In genomic region chr7:128304907-128305306, GRCm38 (mm10) we compare ENCODE assay signal across 9 mouse cellular contexts. TPM values are rescaled to one million over a fixed set of nuclear protein-coding genes. Genes with fewer than 3 reads are reported as not detected.
DNase-seq lines count a peak whose midpoint lies in the region; ATAC-seq and TF ChIP-seq lines count a peak whose summit lies in the region.
"Had no signal": no experiment of that assay in that cellular context is flagged by ENCODE, and none has a peak within 500 bp of the region (broad histone marks: within the 10 kb centered on the region; RNA-seq: fewer than 3 reads in every experiment).

No protein-coding gene starts in this region.

- ATAC-seq in heart, postnatal 0 days (ENCODE audit: insufficient read depth, low read depth) = 0 out of 2 replicates have a peak, but pooled peaks have one; percentile 64
- no peak for ATAC-seq in heart, embryonic 12.5 days (ENCODE audit: insufficient number of reproducible peaks, low FRiP score)
- ATAC-seq in liver, embryonic 11.5 days (replicated peaks; ENCODE audit: low FRiP score) = 0 out of 2 replicates have a peak, but pooled peaks have one; percentile 53
- ATAC-seq in midbrain, embryonic 15.5 days (replicated peaks) = no peak; the same call in 1 of the 2 replicates

- H3K4me1 ChIP-seq in heart, postnatal 0 days (ENCODE audit: control insufficient read depth, insufficient read depth) = peaks cover 4% of the 10 kb centered on the region
- H3K4me1 ChIP-seq in heart, embryonic 12.5 days (replicated peaks) = peaks cover 9% of the 10 kb centered on the region
- peaks cover 8% of the 10 kb centered on the region for H3K4me1 ChIP-seq in liver, embryonic 11.5 days (replicated peaks; ENCODE audit: control insufficient read depth, insufficient read depth, low read length)
- H3K4me1 ChIP-seq in midbrain, embryonic 15.5 days = no peaks in the 10 kb centered on the region

- TF ChIP-seq CTCF in heart, postnatal 0 days (IDR thresholded peaks at IDR 0.05; ENCODE audit: low read depth) = peak; percentile 65

- no peak overlapping the region for H3K27ac ChIP-seq in heart, postnatal 0 days (ENCODE audit: low read depth)
- no peak overlapping the region for H3K27ac ChIP-seq in heart, embryonic 12.5 days (ENCODE audit: poor library complexity, severe bottlenecking)
- no peak overlapping the region for H3K27ac ChIP-seq in liver, embryonic 11.5 days (ENCODE audit: low read depth, low read length)
- no peak overlapping the region for H3K27ac ChIP-seq in midbrain, embryonic 15.5 days

- DNase-seq in heart, postnatal 0 days (ENCODE audit: low spot score) = peak; percentile 79
- peak; percentile 55 for DNase-seq in 416B (ENCODE audit: low read depth)
- DNase-seq in Muller cell, postnatal 12 days (ENCODE audit: inconsistent ontology term) = peak; percentile 55
- DNase-seq in heart, postnatal 4 days = peak; percentile 70
- DNase-seq in liver, embryonic 11.5 days (ENCODE audit: low spot score) = no peak
- DNase-seq in right cerebral cortex, adult 2 months (ENCODE audit: low spot score in 2 of 2) = peak; percentile 27 to 56

- TF ChIP-seq EP300 in heart, postnatal 0 days (IDR thresholded peaks at IDR 0.05; ENCODE audit: low read depth) = no peak

- no peak overlapping the region for H3K9ac ChIP-seq in heart, postnatal 0 days (replicated peaks; ENCODE audit: low read depth, low read length)
- no peak overlapping the region for H3K9ac ChIP-seq in heart, embryonic 12.5 days
- no peak overlapping the region for H3K9ac ChIP-seq in liver, embryonic 11.5 days (ENCODE audit: low read depth, low read length)
- no peak overlapping the region for H3K9ac ChIP-seq in midbrain, embryonic 15.5 days

- H3K4me2 ChIP-seq in heart, postnatal 0 days (ENCODE audit: low read depth, low read length) = no peak overlapping the region
- H3K4me2 ChIP-seq in heart, embryonic 12.5 days = no peak overlapping the region
- H3K4me2 ChIP-seq in liver, embryonic 11.5 days = no peak overlapping the region
- no peak overlapping the region for H3K4me2 ChIP-seq in midbrain, embryonic 15.5 days

- 7% methylated on average over 5 of the region's 5 CpGs for WGBS in heart, postnatal 0 days
- WGBS in heart, embryonic 12.5 days = 4% methylated on average over 5 of the region's 5 CpGs
- 5% methylated on average over 5 of the region's 5 CpGs for WGBS in liver, embryonic 11.5 days
- 10% methylated on average over 5 of the region's 5 CpGs for WGBS in midbrain, embryonic 15.5 days

- H3K4me3 ChIP-seq in heart, postnatal 0 days (ENCODE audit: low read depth, low read length) = no peak overlapping the region
- no peak overlapping the region for H3K4me3 ChIP-seq in heart, embryonic 12.5 days
- no peak overlapping the region for H3K4me3 ChIP-seq in liver, embryonic 11.5 days (ENCODE audit: low read depth, low read length)
- H3K4me3 ChIP-seq in midbrain, embryonic 15.5 days = no peak overlapping the region

- H3K27me3 ChIP-seq in heart, postnatal 0 days (ENCODE audit: control insufficient read depth, insufficient read depth, low read length) = no peaks in the 10 kb centered on the region
- no peaks in the 10 kb centered on the region; the same call in 1 of the 2 replicates for H3K27me3 ChIP-seq in heart, embryonic 12.5 days (replicated peaks)
- H3K27me3 ChIP-seq in liver, embryonic 11.5 days (replicated peaks; ENCODE audit: control insufficient read depth, insufficient read depth, low read length) = no peaks in the 10 kb centered on the region
- H3K27me3 ChIP-seq in midbrain, embryonic 15.5 days (replicated peaks) = no peaks in the 10 kb centered on the region; the same call in 1 of the 2 replicates

- H3K36me3 ChIP-seq in heart, postnatal 0 days (replicated peaks; ENCODE audit: control insufficient read depth, insufficient read depth, low read length) = no peaks in the 10 kb centered on the region
- H3K36me3 ChIP-seq in heart, embryonic 12.5 days = no peaks in the 10 kb centered on the region
- H3K36me3 ChIP-seq in liver, embryonic 11.5 days (ENCODE audit: control insufficient read depth, insufficient read depth, low read length) = no peaks in the 10 kb centered on the region
- no peaks in the 10 kb centered on the region for H3K36me3 ChIP-seq in midbrain, embryonic 15.5 days (replicated peaks)

- H3K9me3 ChIP-seq in heart, postnatal 0 days (replicated peaks; ENCODE audit: control insufficient read depth, low read length) = no peaks in the 10 kb centered on the region
- no peaks in the 10 kb centered on the region for H3K9me3 ChIP-seq in heart, embryonic 12.5 days (replicated peaks)
- no peaks in the 10 kb centered on the region for H3K9me3 ChIP-seq in liver, embryonic 11.5 days (ENCODE audit: control insufficient read depth, low read length)
- H3K9me3 ChIP-seq in midbrain, embryonic 15.5 days = no peaks in the 10 kb centered on the region

RNA-seq across cellular contexts. Expression of gene BC017158, which starts 6.9 kb away (rescaled TPM):
- total RNA-seq in heart, postnatal 0 days (2014; rRNA removed; ENCODE audit: low replicate concordance) = 14.1 and 22.4 TPM in 2 replicates
- polyA plus RNA-seq in heart, postnatal 0 days (2015; fragmentation: Nextera tagmentation; extraction: Ambion mirVana) = 5.8 and 6.8 TPM in 2 replicates
- polyA plus RNA-seq in heart, embryonic 12.5 days (2016; fragmentation: Nextera tagmentation; extraction: Ambion mirVana) = 20.0 and 22.5 TPM in 2 replicates
- 10 to 100 TPM; 12.4 to 13.1 TPM for total RNA-seq in heart, postnatal 4 days (2021)
- polyA plus RNA-seq in liver, embryonic 11.5 days (2014; fragmentation: Nextera tagmentation; extraction: Ambion mirVana) = 38.2 and 42.3 TPM in 2 replicates
- 21.6 and 24.6 TPM in 2 replicates for polyA plus RNA-seq in midbrain, embryonic 15.5 days (2015; fragmentation: Nextera tagmentation; extraction: Ambion mirVana)

RNA-seq across cellular contexts. Expression of gene Slc5a2, which starts 39.5 kb away (rescaled TPM):
- total RNA-seq in heart, postnatal 0 days (2014; rRNA removed; ENCODE audit: low replicate concordance) = not detected in 2 replicates
- polyA plus RNA-seq in heart, postnatal 0 days (2015; fragmentation: Nextera tagmentation; extraction: Ambion mirVana) = 0.20 and 0.30 TPM in 2 replicates
- 0.11 and 0.23 TPM in 2 replicates for polyA plus RNA-seq in heart, embryonic 12.5 days (2016; fragmentation: Nextera tagmentation; extraction: Ambion mirVana)
- total RNA-seq in heart, postnatal 4 days (2021) = not detected
- polyA plus RNA-seq in liver, embryonic 11.5 days (2014; fragmentation: Nextera tagmentation; extraction: Ambion mirVana) = 2.1 and 3.0 TPM in 2 replicates
- 0.12 TPM in 1 of 2 replicates, not detected in the other for polyA plus RNA-seq in midbrain, embryonic 15.5 days (2015; fragmentation: Nextera tagmentation; extraction: Ambion mirVana)
- total RNA-seq: left cerebral cortex, postnatal 36 days had no signal

RNA-seq across cellular contexts. Expression of gene Tgfb1i1, which starts 58.3 kb away (rescaled TPM):
- total RNA-seq in heart, postnatal 0 days (2014; rRNA removed; ENCODE audit: low replicate concordance) = 84.6 and 93.8 TPM in 2 replicates
- 97.5 and 112 TPM in 2 replicates for polyA plus RNA-seq in heart, postnatal 0 days (2015; fragmentation: Nextera tagmentation; extraction: Ambion mirVana)
- polyA plus RNA-seq in heart, embryonic 12.5 days (2016; fragmentation: Nextera tagmentation; extraction: Ambion mirVana) = 198 and 202 TPM in 2 replicates
- total RNA-seq in heart, postnatal 4 days (2021) = 100 to 1,000 TPM; 101 to 108 TPM
- 35.3 and 38.2 TPM in 2 replicates for polyA plus RNA-seq in liver, embryonic 11.5 days (2014; fragmentation: Nextera tagmentation; extraction: Ambion mirVana)
- polyA plus RNA-seq in midbrain, embryonic 15.5 days (2015; fragmentation: Nextera tagmentation; extraction: Ambion mirVana) = 23.3 and 24.2 TPM in 2 replicates

Comparison
In these comparisons a context has a peak if more than half of its experiments do, and no peak if none do; other contexts are left out.
1. ATAC-seq: peak in heart, postnatal 0 days (single experiment) and liver, embryonic 11.5 days (single experiment); none in heart, embryonic 12.5 days (single experiment) and midbrain, embryonic 15.5 days (single experiment).